Mouse (Mus musculus) cerebellum, adult 11-12 months (tissue): ENCODE measurements around the gene Enpp4.

Experiments used
- DNase-seq: peaks from one replicate; pipeline ENCODE4 v3.0.0; 2022

Enpp4 gene

DNA sequence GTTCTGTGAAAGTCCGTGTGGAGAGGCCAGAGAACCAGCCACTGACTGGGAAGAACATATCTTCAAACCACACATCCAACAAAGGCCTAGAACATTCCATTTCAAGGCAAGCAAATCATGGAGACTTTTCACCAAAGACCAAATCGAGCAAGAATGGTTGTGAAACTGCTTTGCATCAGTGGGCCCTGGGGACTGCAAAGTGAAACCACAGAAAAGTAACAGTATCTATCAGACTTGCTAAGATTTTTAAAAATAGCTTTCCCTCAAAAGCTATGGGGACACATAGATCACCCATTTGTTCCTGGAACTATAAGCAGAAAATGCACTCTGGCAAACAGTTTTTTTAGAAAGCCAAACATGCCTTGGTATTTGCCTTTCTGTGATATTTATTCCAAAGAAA lies 14.7 kb downstream of the Enpp4 start:
- DNase-seq: no peak

DNA sequence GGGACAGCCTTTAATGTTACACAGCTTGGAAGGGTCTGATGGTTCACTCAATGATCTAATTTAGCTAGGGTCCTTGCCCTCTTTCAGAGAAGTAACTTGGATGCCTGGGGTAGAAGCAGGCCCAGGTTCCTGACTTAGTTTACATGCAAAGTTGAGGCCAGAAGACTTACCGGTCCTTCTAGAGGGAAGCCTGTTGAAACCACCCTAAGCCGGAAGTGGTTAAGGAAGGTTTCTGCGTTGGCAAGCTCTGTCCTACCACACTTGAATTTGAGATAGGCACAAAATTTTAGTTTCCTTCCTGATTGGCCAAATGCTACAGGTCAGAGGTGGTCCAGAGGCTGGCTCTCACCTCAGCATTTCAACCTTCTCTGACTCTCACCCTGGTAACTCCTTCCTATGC lies 17.4 kb downstream of the Enpp4 start:
- no peak for DNase-seq

GRCm38 (mm10) chr17:44083156-44083555 lies 22.5 kb downstream of the Enpp4 start:
- no peak for DNase-seq

DNA sequence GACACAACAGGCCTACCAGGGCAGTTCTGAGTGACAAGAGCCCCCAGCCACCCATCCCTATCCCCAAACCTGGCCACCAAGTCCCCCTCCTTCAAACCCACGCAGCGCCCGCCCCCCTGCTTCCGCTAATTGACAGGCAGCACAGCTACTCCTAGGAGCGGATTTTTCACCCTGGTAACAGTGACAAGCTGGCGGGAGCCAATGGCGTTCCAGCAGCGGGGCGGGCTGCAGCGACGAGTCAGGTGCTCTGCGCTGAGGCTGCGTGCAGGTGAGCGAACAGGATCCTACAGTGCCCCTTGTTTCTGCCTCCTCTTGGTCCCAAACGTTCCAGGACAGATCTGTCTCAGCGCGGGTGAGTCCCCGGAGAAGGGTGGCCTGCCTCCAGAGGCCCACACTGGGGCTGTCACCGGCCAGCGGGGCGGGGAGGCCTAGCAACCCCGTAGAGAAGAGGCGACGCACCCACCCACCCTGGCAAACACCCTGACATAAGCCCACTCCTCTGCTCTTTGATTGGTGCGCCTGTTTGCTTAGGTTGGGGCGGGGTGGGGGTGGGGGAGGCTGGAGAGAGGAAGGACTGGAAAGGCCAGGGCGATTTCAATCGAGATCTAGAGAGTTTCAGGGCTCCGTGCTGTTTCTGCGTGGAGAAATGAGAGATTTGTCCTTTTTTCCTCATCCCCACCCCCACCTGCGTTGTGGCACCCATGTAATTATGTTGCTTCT lies 26.8 kb downstream of the Enpp4 start, which contains the start of gene Enpp5:
Enpp5 (plus strand) TSS at position 183 of the 720 bp plus-strand sequence.
- DNase-seq: peak; percentile 94

DNA sequence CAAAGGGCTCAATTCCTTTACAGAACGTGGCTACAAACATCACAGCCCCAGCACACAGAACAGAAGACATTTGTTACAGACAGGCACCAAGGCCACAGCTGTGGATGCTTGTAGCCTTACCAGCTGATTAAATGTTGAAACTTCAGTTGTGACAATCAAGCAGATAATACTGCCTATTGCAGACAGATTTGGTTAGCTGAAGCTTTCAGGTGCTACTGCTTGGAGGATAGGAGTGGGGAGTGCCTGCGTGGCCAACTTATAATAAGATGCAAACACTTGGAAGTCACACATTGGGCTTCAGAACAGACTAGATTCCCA lies 27.8 kb downstream of the Enpp4 start:
- DNase-seq: no peak

DNA sequence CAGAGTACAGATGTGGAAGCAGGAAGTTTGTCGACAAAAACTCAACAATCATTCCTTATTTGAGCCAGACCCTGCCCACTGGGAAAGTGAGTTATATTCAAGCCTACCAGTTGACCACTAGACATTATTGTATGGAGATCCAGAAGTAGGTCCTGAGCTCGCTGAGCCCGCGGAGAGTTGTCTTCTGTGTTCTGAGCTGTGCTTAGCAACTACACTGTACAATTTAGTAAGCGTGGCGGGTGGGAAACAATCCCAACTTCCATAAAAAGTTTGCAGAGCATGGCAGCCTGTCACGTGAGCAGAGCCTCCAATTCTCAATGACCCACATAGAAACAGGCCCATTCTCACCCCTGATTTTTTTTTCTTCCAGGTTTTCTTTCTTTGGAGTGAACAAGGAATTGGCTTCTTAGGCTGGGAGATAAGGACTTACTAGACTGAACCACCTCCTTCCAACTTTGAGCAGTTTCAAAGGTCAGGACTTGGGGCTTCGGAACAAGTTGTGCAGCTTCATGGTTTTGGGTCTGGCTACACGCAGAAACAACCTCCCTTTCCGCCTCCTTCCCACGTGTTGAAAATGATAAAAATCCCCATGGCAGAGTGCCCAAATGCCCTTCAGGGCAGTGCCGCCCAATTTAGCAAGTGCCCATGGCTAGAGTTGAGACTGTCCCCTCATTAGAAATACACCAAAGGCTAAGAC lies 28.3 kb downstream of the Enpp4 start:
- peak; percentile 35 for DNase-seq

DNA sequence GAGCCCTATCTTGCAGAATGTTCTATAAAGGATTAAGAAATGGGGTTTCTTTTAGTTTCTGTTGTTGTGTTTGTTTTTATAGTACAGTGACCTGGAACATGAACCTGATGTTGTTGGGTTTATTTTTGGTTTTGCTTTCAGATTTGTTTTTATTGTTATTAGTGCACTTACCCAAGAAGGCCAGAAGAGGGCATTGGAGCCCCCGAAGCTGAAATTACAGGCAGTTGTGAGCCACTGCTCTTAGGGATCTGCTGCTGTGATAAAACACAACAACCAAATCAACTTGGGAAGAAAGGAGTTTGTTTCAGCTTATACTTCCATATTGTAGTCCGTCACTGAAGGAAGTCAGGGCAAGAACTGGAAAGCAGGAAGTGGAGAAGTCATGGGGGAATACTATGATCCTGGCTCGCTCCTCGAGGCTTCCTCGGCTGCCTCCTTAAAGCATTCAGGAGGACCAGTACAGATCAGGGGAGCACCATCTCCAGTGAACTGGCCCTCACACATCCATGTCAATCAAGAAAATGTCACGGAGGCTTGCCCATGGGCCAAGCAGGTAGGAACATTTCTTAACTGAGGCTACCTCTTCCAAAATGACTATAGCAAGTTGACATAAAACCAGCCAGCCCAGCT lies 29.4 kb downstream of the Enpp4 start:
- no peak for DNase-seq

GRCm38 (mm10) chr17:44075601-44076000 lies 30.0 kb downstream of the Enpp4 start:
- DNase-seq: no peak

DNA sequence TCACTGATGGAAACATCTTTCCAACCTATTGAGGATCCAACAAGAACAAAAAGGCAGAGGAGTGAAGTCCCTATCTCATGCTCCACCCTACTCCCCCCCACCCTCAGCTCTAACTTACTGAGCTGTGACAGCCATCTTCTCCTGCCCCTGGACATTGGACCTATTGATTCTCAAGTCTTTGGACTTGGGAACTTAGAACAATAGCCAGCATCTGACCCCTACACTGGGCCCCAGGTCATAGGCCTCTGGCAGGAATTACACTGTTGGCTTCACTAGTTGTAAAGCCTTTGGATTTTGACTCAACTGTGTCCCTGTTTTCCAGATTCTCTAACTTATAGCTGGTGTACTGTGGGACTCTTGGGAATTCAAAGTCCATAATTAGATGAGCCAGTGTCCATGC lies 33.9 kb downstream of the Enpp4 start:
- DNase-seq: no peak

- no peak for DNase-seq
Measured at GRCm38 (mm10) chr17:44068876-44069275, 36.7 kb downstream of the Enpp4 start.

GRCm38 (mm10) chr17:44061289-44061890 lies 44.2 kb downstream of the Enpp4 start:
- DNase-seq: no peak

DNA sequence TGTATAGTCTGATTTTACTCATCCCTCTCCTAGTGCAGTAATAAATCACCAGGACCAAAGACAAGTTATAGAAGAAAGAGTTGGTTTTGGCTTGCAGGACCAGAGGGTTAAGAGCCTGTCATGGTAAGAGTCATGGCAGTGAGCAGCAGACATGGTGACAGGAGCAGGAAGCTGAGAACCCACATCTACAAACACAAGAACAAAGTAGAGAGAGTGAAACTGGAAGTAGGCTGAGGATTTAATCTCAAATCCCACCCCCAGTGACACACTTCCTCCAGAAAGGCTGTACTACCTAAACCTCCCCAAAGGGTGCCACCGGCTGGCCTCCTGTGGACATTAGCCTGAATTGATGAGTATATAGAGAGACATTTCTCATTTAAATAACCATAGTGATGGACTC lies 44.8 kb downstream of the Enpp4 start:
- DNase-seq: no peak

DNA sequence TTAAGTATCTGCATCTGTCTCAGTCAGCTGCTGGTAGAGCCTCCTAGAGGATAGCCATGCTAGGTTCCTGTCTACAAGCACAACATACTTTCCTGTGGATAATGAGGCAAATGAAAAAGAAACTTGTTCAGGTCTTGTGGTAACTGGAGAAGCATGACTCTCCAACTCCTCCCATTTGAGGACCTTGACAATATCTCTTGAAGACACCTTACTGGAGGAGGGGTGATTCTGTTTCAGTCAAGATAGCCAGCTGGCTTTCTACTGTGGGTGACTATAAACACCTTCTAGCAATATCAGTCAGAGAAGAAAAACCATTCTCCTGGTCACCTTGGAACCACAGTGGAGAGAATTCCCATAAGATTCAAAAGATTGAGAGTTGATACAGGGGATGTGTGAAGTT lies 47.5 kb downstream of the Enpp4 start:
- DNase-seq: no peak

DNA sequence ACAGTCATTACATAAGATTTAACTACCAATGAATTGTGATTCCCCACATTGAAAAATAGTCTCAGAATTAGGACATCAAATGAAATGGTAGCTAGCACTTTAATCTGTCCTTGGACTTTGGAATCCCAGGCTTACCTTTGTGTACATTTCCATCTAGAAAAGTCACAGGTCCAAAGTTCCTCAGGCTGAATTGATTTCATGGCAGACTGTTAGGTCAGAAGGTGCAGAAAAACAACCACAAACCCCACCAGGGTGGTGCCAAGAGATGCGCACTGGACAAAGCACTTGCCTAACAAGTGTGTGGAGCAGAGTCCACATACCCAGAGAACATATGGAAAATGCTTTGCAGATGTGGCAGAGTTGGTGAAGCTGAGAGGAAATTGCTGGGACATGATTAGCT lies 48.5 kb downstream of the Enpp4 start:
- no peak for DNase-seq

GRCm38 (mm10) chr17:44053427-44053826 lies 52.2 kb downstream of the Enpp4 start:
- DNase-seq: no peak
